Mouse (Mus musculus): Measurements from ENCODE around the gene Psme4. TPM values are rescaled to one million over a fixed set of nuclear protein-coding genes. Genes with fewer than 3 reads are reported as not detected.

Gene Psme4
- 9.9 TPM for polyA plus RNA-seq (2017; shearing (Covaris generic))

GRCm38 (mm10) chr11:30771267-30771903, at the start of gene Psme4:
TSS of gene Psme4 (plus strand) at chr11:30771726.

GRCm38 (mm10) chr11:30885171-30885871, 113.8 kb downstream of the Psme4 start, which contains the start of the genes Gpr75 and Asb3:
TSS of gene Gpr75 (plus strand) at chr11:30885358.
TSS of gene Asb3 (plus strand) at chr11:30885416.

Other genes with a start within 250 kb of the Psme4 start
- gene Acyp2, start 122.1 kb upstream of the Psme4 start, polyA plus RNA-seq (2017; shearing (Covaris generic)): 0.91 TPM
- not detected for gene Gpr75, start 113.6 kb downstream of the Psme4 start, polyA plus RNA-seq (2017; shearing (Covaris generic))
- gene Asb3, start 113.7 kb downstream of the Psme4 start, polyA plus RNA-seq (2017; shearing (Covaris generic)): 65.9 TPM
- gene Erlec1, start 182.6 kb downstream of the Psme4 start, polyA plus RNA-seq (2017; shearing (Covaris generic)): 7.9 TPM
- gene Chac2, start 214.6 kb downstream of the Psme4 start, polyA plus RNA-seq (2017; shearing (Covaris generic)): 8.3 TPM